26 mouse cellular contexts compared by ENCODE assay signal in genomic region chr10:29019496-29020270, GRCm38 (mm10). TPM values are rescaled to one million over a fixed set of nuclear protein-coding genes. Genes with fewer than 3 reads are reported as not detected.
"Had no signal": no experiment of that assay in that cellular context is flagged by ENCODE, and none has a peak within 500 bp of the region (broad histone marks: within the 10 kb centered on the region; RNA-seq: fewer than 3 reads in every experiment).

No protein-coding gene starts in this region.

- H3K27ac ChIP-seq: limb, embryonic 12.5 days; limb, embryonic 15.5 days; liver, embryonic 13.5 days; macrophage; midbrain, embryonic 12.5 days; midbrain, embryonic 15.5 days; neural tube, embryonic 12.5 days; neural tube, embryonic 15.5 days; stomach, postnatal 0 days had no signal

- H3K9me3 ChIP-seq: limb, embryonic 12.5 days; limb, embryonic 15.5 days; liver, embryonic 13.5 days; midbrain, embryonic 12.5 days; midbrain, embryonic 15.5 days; neural tube, embryonic 12.5 days; neural tube, embryonic 15.5 days had no signal

- H3K9ac ChIP-seq: limb, embryonic 12.5 days; limb, embryonic 15.5 days; liver, embryonic 13.5 days; midbrain, embryonic 12.5 days; midbrain, embryonic 15.5 days; neural tube, embryonic 12.5 days; neural tube, embryonic 15.5 days had no signal

- ATAC-seq: midbrain, embryonic 15.5 days had no signal

- H3K4me1 ChIP-seq: limb, embryonic 12.5 days; limb, embryonic 15.5 days; liver, embryonic 13.5 days; midbrain, embryonic 12.5 days; midbrain, embryonic 15.5 days; neural tube, embryonic 12.5 days; neural tube, embryonic 15.5 days had no signal

- DNase-seq: kidney, adult 18-20 months; kidney, postnatal 10 days; kidney, postnatal 4 days; left cerebral cortex, postnatal 4 days; liver, embryonic 13.5 days; lung, adult 2 months; thymus, adult 2 months; thymus, postnatal 14 days had no signal

- H3K4me3 ChIP-seq: limb, embryonic 12.5 days; limb, embryonic 15.5 days; liver, embryonic 13.5 days; midbrain, embryonic 12.5 days; midbrain, embryonic 15.5 days; neural tube, embryonic 12.5 days; neural tube, embryonic 15.5 days had no signal

- H3K4me2 ChIP-seq: limb, embryonic 12.5 days; limb, embryonic 15.5 days; liver, embryonic 13.5 days; midbrain, embryonic 12.5 days; midbrain, embryonic 15.5 days; neural tube, embryonic 12.5 days; neural tube, embryonic 15.5 days had no signal

- H3K27me3 ChIP-seq: limb, embryonic 12.5 days; limb, embryonic 15.5 days; liver, embryonic 13.5 days; midbrain, embryonic 12.5 days; midbrain, embryonic 15.5 days; neural tube, embryonic 12.5 days; neural tube, embryonic 15.5 days had no signal

- H3K36me3 ChIP-seq: limb, embryonic 12.5 days; limb, embryonic 15.5 days; liver, embryonic 13.5 days; midbrain, embryonic 12.5 days; midbrain, embryonic 15.5 days; neural tube, embryonic 12.5 days; neural tube, embryonic 15.5 days had no signal

RNA-seq across cellular contexts. Expression of gene 2310057J18Rik, which starts 33.6 kb away (rescaled TPM):
- total RNA-seq: layer of hippocampus, adult 18-20 months; layer of hippocampus, postnatal 14 days; left cerebral cortex, adult 8-10 months; left cerebral cortex, postnatal 14 days; left cerebral cortex, postnatal 4 days; megakaryocyte, adult 5-6 weeks had no signal
- polyA plus RNA-seq: kidney, embryonic 14.5 days; limb, embryonic 12.5 days; limb, embryonic 15.5 days; liver, embryonic 13.5 days; liver, embryonic 16.5 days; lung, adult 2 months; lung, embryonic 16.5 days; macrophage; midbrain, embryonic 12.5 days; midbrain, embryonic 15.5 days; neural tube, embryonic 12.5 days; neural tube, embryonic 15.5 days; small intestine, adult 2 months; stomach, embryonic 14.5 days; stomach, postnatal 0 days; thymus, adult 2 months had no signal
